Mouse (Mus musculus): ENCODE measurements around the gene Olfr12.
A peak's percentile ranks its signal among the peaks of the same experiment; 100 is the strongest.

Olfr12 gene

GRCm38 (mm10) chr1:92640393-92640792 lies 22.8 kb downstream of the Olfr12 start:
- no peak for DNase-seq (ENCODE audit: low spot score in 2 of 2)

GRCm38 (mm10) chr1:92641514-92642272 lies 24.1 kb downstream of the Olfr12 start, which contains the start of gene Cops9:
Cops9 (minus strand) TSS chr1:92641985.
- DNase-seq (ENCODE audit: low spot score in 2 of 2) = peak; percentile 83 to 89

- DNase-seq (ENCODE audit: low spot score in 2 of 2) = no peak
These were observed 26.1 kb downstream of the Olfr12 start for GRCm38 (mm10) chr1:92643691-92644090.

DNA sequence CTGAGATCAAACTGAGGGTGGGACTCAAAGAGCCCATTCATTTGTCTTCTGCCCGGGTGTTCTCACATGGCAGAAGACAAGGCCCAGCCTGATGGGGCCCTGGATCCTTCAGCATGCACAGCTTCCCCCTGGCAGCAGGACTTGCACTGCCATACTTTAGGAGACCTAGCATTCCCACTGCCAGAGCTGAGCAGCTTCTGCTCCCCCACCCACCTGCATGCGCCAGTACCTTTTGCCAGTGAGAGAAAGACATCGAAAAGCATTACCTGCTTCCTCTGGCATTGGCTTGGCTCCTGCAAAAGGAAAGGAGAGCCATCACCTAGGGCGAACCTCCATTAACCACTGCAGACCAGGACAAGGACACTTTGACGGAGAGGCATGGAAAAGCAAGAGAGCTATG lies 27.3 kb downstream of the Olfr12 start:
- no peak for DNase-seq (ENCODE audit: low spot score in 2 of 2)

- DNase-seq (ENCODE audit: low spot score in 2 of 2) = no peak
These were observed 28.5 kb downstream of the Olfr12 start for GRCm38 (mm10) chr1:92646111-92646510.

DNA sequence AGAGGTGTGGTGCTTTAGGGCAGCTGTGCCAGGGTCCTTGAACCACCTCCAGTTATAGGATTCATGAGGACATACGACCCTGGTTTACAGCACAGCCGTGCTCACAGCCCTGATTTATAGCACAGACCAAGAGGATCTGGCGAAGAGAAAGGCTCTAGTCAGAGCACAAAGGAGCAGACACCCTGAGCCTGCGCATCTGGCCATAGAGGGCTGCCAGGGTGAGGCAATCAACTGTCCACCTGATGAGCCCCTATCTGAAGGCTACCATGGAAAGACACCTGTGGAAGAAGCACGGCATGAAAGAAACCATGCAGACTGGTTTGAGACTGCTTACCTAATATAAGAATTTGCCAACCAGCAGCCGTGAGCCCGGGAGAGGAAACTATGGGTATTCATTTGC lies 29.0 kb downstream of the Olfr12 start:
- DNase-seq (ENCODE audit: low spot score in 2 of 2) = no peak

DNA sequence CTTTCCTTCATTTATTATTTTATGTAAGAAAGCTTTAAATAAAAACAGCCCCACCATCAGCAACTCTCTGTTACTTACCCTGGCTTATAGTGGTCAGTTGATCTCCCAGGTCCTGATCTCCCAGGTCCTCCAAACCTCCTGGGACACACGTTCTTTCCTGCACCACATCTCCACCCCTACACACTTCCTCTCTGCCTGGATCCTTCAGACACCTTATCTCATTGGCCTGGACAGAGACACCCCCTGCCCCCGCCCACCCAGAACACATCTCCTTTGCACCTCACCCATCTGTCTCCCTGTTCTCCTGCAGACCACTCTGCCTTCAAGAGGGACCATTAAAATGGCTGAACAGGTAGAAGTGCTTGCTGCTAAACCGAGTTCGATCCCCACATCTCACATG lies 29.4 kb downstream of the Olfr12 start:
- DNase-seq (ENCODE audit: low spot score in 2 of 2) = no peak

GRCm38 (mm10) chr1:92647752-92648151 lies 30.2 kb downstream of the Olfr12 start:
- peak in 1 of 2 experiments; percentile 42 for DNase-seq (ENCODE audit: low spot score in 2 of 2)

DNA sequence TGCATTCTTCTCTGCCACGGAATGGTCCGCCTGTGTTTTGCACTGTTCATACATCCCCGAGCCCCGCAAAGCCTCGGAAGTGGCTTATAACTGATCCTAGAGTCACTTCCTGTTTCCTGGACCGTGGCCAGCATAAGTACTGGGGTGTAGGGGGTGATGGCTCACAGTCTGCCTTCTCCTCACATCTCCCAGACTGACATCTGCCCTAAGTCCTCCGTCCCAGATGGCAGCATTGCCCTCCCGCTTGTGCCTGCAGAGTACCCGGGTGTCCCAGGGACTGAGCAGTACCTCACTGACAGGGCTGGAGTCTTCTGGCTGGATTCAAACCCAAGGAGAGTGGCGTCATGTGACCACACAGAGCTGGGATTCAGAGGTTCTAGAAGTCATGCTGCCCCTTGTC lies 30.6 kb downstream of the Olfr12 start:
- no peak for DNase-seq (ENCODE audit: low spot score in 2 of 2)

GRCm38 (mm10) chr1:92648673-92649072 lies 31.1 kb downstream of the Olfr12 start, which contains the start of gene Otos:
Otos (minus strand) TSS chr1:92648841.
- DNase-seq (ENCODE audit: low spot score in 2 of 2) = peak; percentile 33 to 47

- DNase-seq (ENCODE audit: low spot score in 2 of 2) = no peak
These were observed 33.9 kb downstream of the Olfr12 start for GRCm38 (mm10) chr1:92651467-92651866.

DNA sequence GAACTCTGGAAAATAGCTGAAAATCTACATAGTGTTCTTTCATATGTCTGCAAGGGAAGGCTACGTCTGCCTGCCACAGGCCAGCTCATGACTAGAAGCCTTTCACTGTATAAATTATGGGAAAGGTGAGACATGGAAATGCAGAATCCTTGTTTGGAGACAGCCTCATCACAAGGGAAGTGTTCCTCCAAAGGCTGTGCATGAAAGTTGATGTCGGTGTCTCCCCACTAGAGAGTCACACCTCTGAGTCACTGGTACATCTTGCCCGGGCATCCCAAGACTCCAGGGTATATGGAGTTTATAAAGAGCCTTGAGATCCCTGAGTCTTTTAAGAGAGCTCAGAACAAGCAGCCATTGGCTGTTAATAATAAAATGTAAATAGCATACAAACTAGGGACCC lies 35.6 kb downstream of the Olfr12 start:
- DNase-seq (ENCODE audit: low spot score in 2 of 2) = no peak

- DNase-seq (ENCODE audit: low spot score in 2 of 2) = no peak
These were observed 37.1 kb downstream of the Olfr12 start for GRCm38 (mm10) chr1:92654676-92655075.

DNA sequence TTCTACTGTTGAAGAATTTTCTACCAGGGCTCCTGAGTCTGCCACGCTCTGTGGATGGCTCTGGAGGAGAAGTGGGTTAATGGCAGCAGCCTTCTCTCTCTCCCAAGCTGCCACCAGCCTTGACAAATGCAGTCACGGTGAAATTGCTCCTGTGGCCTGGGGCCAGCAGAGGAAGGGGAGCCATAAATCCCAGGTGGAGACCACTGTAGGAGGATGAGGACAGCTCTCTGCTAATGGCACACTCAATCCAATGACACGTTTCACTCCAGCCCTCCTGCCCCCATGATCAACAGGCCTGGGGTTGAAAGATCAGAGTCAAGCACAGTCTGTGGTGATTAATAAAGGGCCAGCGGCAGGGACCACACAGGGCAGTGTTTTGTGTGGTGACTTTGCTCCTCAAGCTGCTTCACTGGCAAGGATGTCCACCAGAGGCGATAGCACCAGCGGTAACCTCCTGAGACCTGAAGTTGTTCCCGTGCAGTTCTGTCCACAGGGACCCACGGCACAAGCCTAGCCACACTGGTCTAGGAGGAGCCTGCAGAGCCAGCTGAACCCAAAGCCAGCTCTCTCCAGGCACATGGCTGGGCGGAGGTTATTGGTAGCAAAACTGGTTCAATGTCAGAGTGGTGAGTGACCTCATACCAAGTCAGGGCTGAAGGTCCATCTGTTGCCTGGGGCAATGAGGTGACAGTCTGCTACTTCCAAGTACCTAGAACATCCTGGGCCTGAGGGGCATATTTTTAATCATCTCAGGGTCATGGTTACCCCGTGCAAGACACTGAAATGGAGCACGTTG lies 39.6 kb downstream of the Olfr12 start:
- no peak for DNase-seq (ENCODE audit: low spot score in 2 of 2)

GRCm38 (mm10) chr1:92659392-92659791 lies 41.8 kb downstream of the Olfr12 start:
- no peak for DNase-seq (ENCODE audit: low spot score in 2 of 2)

DNA sequence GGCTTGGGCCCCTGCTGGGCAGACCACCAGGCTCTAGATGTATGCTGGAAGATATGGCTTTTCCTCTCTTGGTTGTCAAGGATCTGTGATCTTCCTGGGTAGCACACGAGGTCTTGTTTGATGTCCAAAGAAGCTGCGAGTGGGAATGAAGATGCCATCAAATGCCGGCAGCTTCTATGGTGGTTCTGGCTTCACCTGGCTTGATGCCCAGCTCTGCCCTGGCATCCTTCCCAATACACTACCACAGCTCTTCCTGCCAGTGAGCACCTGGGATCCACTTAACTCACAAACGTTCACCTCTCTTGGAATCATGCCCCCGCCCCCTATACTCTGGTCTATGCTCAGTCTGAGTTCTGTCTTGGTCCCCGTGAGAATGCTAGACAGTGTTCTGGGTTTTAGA lies 49.5 kb downstream of the Olfr12 start:
- no peak for DNase-seq (ENCODE audit: low spot score in 2 of 2)

- no peak for DNase-seq (ENCODE audit: low spot score in 2 of 2)
These were observed 51.8 kb downstream of the Olfr12 start for GRCm38 (mm10) chr1:92669430-92669829.

- no peak for DNase-seq (ENCODE audit: low spot score in 2 of 2)
These were observed 53.7 kb downstream of the Olfr12 start for GRCm38 (mm10) chr1:92671326-92671725.

Data from heart, adult 9 months (tissue).